Mouse (Mus musculus): ENCODE results near the gene Ugt1a7c. TPM values are rescaled to one million over a fixed set of nuclear protein-coding genes. Genes with fewer than 3 reads are reported as not detected.
"Not testable (repeated sequence)": the region's sequence is repeated elsewhere in the genome, so short reads cannot be mapped to it uniquely, and the experiment has no call there.

The Ugt1a7c gene
- polyA plus RNA-seq, 1 experiment from 2014 or later: 0.70 TPM

DNA sequence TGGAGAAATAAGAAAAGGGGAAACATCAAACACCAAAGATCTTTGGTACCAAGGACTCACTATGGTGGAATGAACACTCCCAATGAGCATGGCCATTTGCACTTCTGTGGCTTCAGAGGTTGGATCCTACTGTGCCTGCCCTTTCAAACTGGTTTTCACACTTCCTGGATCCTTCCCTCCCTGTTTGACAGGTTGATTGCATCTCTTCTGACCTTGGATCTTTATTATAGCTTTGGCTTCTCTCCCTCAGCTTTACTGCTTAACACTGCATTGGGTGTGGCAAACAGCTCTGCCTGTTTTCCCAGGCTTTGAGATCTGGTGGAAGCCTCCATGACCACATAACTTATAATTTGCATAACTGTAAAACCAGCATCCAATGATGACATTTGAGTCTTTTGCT is 125.5 kb downstream of the Ugt1a7c start:
- no peak for ATAC-seq (ENCODE audit: low FRiP score)
- Histone ChIP-seq H3K4me2 (no peak overlapping the region), H3K4me1 (no peaks in the 10 kb centered on the region)

GRCm38 (mm10) chr1:88222216-88222615 is 127.4 kb downstream of the Ugt1a7c start:
- H3K27ac ChIP-seq: no peak overlapping the region
- no peak overlapping the region for H3K9ac ChIP-seq
- 49% methylated on average over 2 of the region's 2 CpGs for WGBS
- peaks cover 29% of the 10 kb centered on the region for H3K9me3 ChIP-seq
- no peaks in the 10 kb centered on the region for H3K27me3 ChIP-seq
- H3K4me2 ChIP-seq: no peak overlapping the region
- H3K36me3 ChIP-seq (replicated peaks): no peaks in the 10 kb centered on the region
- no peaks in the 10 kb centered on the region for H3K4me1 ChIP-seq
- H3K4me3 ChIP-seq (replicated peaks): no peak overlapping the region
- ATAC-seq (ENCODE audit: low FRiP score): no peak

More for the DNA sequence above, 125.5 kb downstream of the Ugt1a7c start:
- Histone ChIP-seq H3K27me3 (no peaks in the 10 kb centered on the region), H3K27ac (no peak overlapping the region), H3K36me3 (replicated peaks) (no peaks in the 10 kb centered on the region), H3K4me3 (replicated peaks) (no peak overlapping the region), H3K9ac (no peak overlapping the region), H3K9me3 (peaks cover 27% of the 10 kb centered on the region)

DNA sequence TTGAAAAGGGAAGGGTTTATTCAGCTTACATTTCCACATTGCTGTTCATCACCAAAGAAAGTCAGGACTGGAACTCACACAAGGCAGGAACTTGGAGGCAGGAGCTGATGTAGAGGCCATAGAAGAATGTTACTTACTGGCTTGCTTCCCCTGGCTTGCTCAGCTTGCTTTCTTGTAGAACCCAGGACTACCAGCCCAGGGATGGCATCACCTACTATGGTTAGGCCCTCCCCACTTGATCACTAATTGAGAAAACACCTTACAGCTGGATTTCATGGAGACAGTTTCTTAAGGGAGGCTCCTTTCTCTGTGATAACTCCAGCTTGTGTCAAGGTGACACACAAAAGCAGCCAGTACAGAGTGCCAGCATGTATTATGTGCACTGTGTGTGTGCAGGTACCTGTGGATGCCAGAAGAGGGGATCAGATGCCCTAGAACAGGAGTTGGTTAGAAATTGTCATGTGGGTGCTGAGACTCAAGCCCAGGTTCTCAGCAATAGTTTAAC is 128.2 kb downstream of the Ugt1a7c start:
- not testable (repeated sequence) for H3K4me1 ChIP-seq; H3K27ac ChIP-seq; H3K4me3 ChIP-seq (replicated peaks); ATAC-seq (ENCODE audit: low FRiP score); H3K9ac ChIP-seq; H3K27me3 ChIP-seq; H3K36me3 ChIP-seq (replicated peaks); H3K4me2 ChIP-seq
- H3K9me3 ChIP-seq: peaks cover 32% of the 10 kb centered on the region

GRCm38 (mm10) chr1:88223591-88223990 is 128.7 kb downstream of the Ugt1a7c start:
- Histone ChIP-seq H3K27ac (no peak overlapping the region), H3K36me3 (replicated peaks) (no peaks in the 10 kb centered on the region), H3K4me3 (replicated peaks) (no peak overlapping the region), H3K4me2 (no peak overlapping the region), H3K4me1 (no peaks in the 10 kb centered on the region), H3K9ac (no peak overlapping the region), H3K27me3 (no peaks in the 10 kb centered on the region), H3K9me3 (peaks cover 38% of the 10 kb centered on the region)
- no peak for ATAC-seq (ENCODE audit: low FRiP score)
- 51% methylated on average over 1 of the region's 1 CpGs for WGBS

DNA sequence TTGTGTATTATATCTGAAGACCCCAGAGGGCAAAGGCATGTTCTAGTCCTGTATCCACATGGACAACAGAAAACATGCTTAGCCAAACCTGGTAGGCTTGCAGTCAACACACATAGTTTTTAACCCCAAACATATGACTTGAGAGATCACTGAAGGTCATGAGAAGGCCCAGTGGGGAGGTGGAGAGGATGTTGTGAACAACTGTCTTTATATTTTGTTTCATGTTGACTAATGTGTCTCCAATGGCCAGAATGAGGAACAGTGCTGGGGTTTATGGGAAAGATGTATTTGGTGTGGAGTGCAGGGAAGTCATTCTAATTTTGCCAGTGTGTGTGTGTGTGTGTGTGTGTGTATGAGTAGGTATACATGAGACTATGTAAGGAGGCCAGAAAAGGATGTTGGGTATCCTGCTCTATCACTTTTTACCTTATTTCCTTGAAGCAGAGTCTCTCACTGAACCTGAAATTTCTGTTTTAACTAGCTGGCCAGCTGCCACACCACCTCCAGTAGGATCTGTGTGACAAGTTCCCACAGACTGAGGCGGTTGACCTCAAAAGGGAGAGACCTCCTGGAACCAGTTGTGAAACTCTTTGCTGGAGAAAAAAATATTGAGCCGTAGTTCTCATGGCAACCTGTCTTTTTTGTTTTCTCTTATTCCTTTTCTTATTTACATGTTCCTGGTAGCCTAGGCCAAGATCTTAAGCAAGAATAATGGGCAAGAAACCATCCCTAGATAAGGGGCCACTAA is 129.3 kb downstream of the Ugt1a7c start:
- Histone ChIP-seq H3K4me1 (no peaks in the 10 kb centered on the region), H3K4me2 (no peak overlapping the region), H3K4me3 (replicated peaks) (no peak overlapping the region), H3K36me3 (replicated peaks) (no peaks in the 10 kb centered on the region), H3K27ac (no peak overlapping the region), H3K27me3 (no peaks in the 10 kb centered on the region), H3K9ac (no peak overlapping the region), H3K9me3 (peaks cover 44% of the 10 kb centered on the region)
- 67% methylated on average over 2 of the region's 2 CpGs for WGBS
- no peak for ATAC-seq (ENCODE audit: low FRiP score)

DNA sequence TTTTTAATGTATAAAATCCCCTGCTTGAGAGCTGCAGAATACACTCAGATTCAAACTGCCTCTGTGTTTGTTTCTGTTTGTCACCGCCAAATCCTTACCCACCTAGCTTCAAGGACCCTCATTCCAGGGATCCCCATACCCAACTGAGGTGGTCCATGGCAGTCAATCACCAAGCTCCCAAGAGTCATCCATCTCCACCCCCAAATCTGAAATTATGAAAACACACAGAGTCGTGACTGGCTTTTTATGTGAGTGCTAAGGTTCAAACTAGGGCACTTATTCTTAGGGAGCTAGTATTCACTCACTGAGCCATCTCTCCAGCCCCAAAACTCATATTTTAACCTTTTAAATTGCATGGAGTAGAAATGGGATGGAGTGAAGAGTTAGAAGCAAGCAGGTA is 130.4 kb downstream of the Ugt1a7c start:
- H3K4me3 ChIP-seq (replicated peaks); ATAC-seq (ENCODE audit: low FRiP score); H3K4me2 ChIP-seq; H3K27ac ChIP-seq; H3K9ac ChIP-seq; H3K4me1 ChIP-seq; H3K36me3 ChIP-seq (replicated peaks); H3K27me3 ChIP-seq: not testable (repeated sequence)
- 38% methylated on average over 2 of the region's 2 CpGs for WGBS
- peaks cover 55% of the 10 kb centered on the region for H3K9me3 ChIP-seq

DNA sequence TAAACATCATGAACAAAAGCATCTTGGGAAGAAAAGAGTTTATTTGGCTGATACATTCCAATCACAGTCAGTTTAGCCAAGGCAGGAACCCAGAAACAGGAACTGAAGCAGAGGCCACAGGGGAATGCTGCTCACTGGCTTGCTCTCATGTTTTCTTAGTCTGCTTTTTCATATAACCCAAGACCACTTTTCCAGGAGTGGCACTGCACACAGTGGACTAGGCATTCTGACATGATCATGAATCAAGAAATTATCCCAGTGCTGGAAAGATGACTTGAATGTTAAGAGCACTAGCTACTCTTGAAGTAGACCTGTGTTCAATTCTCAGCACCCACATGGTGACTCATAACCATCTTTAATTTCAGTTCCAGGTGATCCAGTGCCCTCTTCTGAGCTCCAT is 130.9 kb downstream of the Ugt1a7c start:
- no peaks in the 10 kb centered on the region for H3K27me3 ChIP-seq
- H3K4me1 ChIP-seq: no peaks in the 10 kb centered on the region
- H3K4me2 ChIP-seq: no peak overlapping the region
- H3K9me3 ChIP-seq: peaks cover 59% of the 10 kb centered on the region
- no peak overlapping the region for H3K27ac ChIP-seq
- H3K4me3 ChIP-seq (replicated peaks): no peak overlapping the region
- no peak for ATAC-seq (ENCODE audit: low FRiP score)
- no peaks in the 10 kb centered on the region for H3K36me3 ChIP-seq (replicated peaks)
- H3K9ac ChIP-seq: no peak overlapping the region

DNA sequence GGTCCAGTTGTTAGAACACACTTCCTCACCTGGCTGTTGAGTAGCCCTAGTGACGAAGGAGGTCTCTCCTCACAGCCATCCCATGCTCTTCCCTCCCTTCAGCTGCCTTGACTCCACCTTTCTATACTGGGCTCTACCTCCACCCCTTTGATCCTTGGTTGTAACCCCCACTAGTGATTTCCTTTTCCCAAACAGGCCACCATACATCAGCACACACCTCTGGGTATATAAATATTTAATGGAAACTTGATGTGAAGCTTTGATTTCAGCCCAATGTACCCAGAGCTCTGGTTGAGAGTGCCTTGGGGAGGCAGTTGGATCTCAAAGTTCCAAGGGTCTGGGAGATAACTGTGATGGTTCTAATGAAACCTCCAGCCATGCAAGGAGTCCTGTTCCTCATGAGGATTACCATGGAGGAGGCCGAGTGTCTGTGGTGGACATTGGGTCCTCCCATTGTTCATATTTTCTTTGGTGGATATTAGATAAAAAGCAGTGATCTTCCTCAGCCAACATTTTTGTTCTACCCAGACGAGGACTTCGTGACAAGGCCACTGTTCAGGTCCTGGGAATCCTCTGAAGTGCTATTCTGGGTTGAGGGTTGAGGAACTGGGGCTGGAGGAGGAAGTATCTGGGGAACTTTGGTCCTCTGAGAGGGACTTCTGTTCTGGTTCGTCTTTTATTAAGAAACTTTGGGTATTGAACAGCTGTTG is 132.0 kb downstream of the Ugt1a7c start, which contains the start of gene Mroh2a:
Gene Mroh2a (plus strand): TSS at position 317 of the 710 bp plus-strand sequence.
- H3K9ac ChIP-seq: no peak within 1 kb of the TSS
- H3K4me3 ChIP-seq (replicated peaks): no peak within 1 kb of the TSS
- ATAC-seq (ENCODE audit: low FRiP score): no peak
- H3K27ac ChIP-seq: no peak within 1 kb of the TSS
- no peaks in the 10 kb centered on the region for H3K36me3 ChIP-seq (replicated peaks)
- no peaks in the 10 kb centered on the region for H3K4me1 ChIP-seq
- H3K4me2 ChIP-seq: no peak within 1 kb of the TSS
- H3K27me3 ChIP-seq: no peaks in the 10 kb centered on the region
- WGBS: 56% methylated on average over 5 of the region's 5 CpGs
- peaks cover 70% of the 10 kb centered on the region for H3K9me3 ChIP-seq

- no peak overlapping the region for H3K9ac ChIP-seq
- no peak overlapping the region for H3K4me3 ChIP-seq (replicated peaks)
- H3K27me3 ChIP-seq: no peaks in the 10 kb centered on the region
- H3K4me1 ChIP-seq: no peaks in the 10 kb centered on the region
- no peak overlapping the region for H3K27ac ChIP-seq
- H3K9me3 ChIP-seq: peaks cover 72% of the 10 kb centered on the region
- no peak for ATAC-seq (ENCODE audit: low FRiP score)
- no peak overlapping the region for H3K4me2 ChIP-seq
- H3K36me3 ChIP-seq (replicated peaks): no peaks in the 10 kb centered on the region
- 65% methylated on average over 2 of the region's 2 CpGs for WGBS
Measured at GRCm38 (mm10) chr1:88227482-88227881, 132.6 kb downstream of the Ugt1a7c start.

- no peak overlapping the region for H3K4me3 ChIP-seq (replicated peaks)
- ATAC-seq (ENCODE audit: low FRiP score): no peak
Measured at GRCm38 (mm10) chr1:88228121-88228520, 133.3 kb downstream of the Ugt1a7c start.

GRCm38 (mm10) chr1:88229566-88229965 is 134.7 kb downstream of the Ugt1a7c start:
- no peak for ATAC-seq (ENCODE audit: low FRiP score)
- Histone ChIP-seq H3K9me3 (peaks cover 93% of the 10 kb centered on the region), H3K4me2 (no peak overlapping the region), H3K27ac (no peak overlapping the region), H3K27me3 (no peaks in the 10 kb centered on the region), H3K4me1 (no peaks in the 10 kb centered on the region), H3K36me3 (replicated peaks) (no peaks in the 10 kb centered on the region), H3K9ac (no peak overlapping the region), H3K4me3 (replicated peaks) (no peak overlapping the region)
- 79% methylated on average over 3 of the region's 3 CpGs for WGBS

More at GRCm38 (mm10) chr1:88228121-88228520, 133.3 kb downstream of the Ugt1a7c start:
- Histone ChIP-seq H3K27ac (no peak overlapping the region), H3K36me3 (replicated peaks) (no peaks in the 10 kb centered on the region), H3K9me3 (peaks cover 79% of the 10 kb centered on the region), H3K4me1 (no peaks in the 10 kb centered on the region), H3K9ac (no peak overlapping the region), H3K4me2 (no peak overlapping the region), H3K27me3 (no peaks in the 10 kb centered on the region)
- WGBS: 72% methylated on average over 7 of the region's 7 CpGs

GRCm38 (mm10) chr1:88229986-88230385 is 135.1 kb downstream of the Ugt1a7c start:
- 85% methylated on average over 5 of the region's 5 CpGs for WGBS
- no peak for ATAC-seq (ENCODE audit: low FRiP score)
- H3K9ac ChIP-seq: no peak overlapping the region

GRCm38 (mm10) chr1:88230421-88230820 is 135.6 kb downstream of the Ugt1a7c start:
- H3K36me3 ChIP-seq (replicated peaks): no peaks in the 10 kb centered on the region
- H3K4me2 ChIP-seq: no peak overlapping the region
- peaks cover 100% of the 10 kb centered on the region for H3K9me3 ChIP-seq
- no peaks in the 10 kb centered on the region for H3K27me3 ChIP-seq
- H3K4me1 ChIP-seq: no peaks in the 10 kb centered on the region
- ATAC-seq (ENCODE audit: low FRiP score): no peak
- H3K9ac ChIP-seq: no peak overlapping the region
- no peak overlapping the region for H3K4me3 ChIP-seq (replicated peaks)
- WGBS: 74% methylated on average over 7 of the region's 7 CpGs
- no peak overlapping the region for H3K27ac ChIP-seq

More at GRCm38 (mm10) chr1:88229986-88230385, 135.1 kb downstream of the Ugt1a7c start:
- no peak overlapping the region for H3K4me2 ChIP-seq
- H3K27ac ChIP-seq: no peak overlapping the region
- H3K36me3 ChIP-seq (replicated peaks): no peaks in the 10 kb centered on the region
- H3K9me3 ChIP-seq: peaks cover 97% of the 10 kb centered on the region
- no peaks in the 10 kb centered on the region for H3K4me1 ChIP-seq
- H3K27me3 ChIP-seq: no peaks in the 10 kb centered on the region
- no peak overlapping the region for H3K4me3 ChIP-seq (replicated peaks)

Data from forebrain, embryonic 12.5 days (tissue).